Mouse (Mus musculus) heart, postnatal 0 days (tissue): ENCODE measurements around the gene Scn8a. TPM values are rescaled to one million over a fixed set of nuclear protein-coding genes. Genes with fewer than 3 reads are reported as not detected.

ENCODE experiments used
- ATAC-seq: fragments of 200-750 bp; cut with Nextera tagmentation; 2 replicates; pipeline ENCODE4 v1.8.0; 2017; ENCODE audit warnings: low read depth, moderate number of reproducible peaks, moderate library complexity; ENCODE audit not compliant: insufficient read depth
- DNase-seq: peaks from one replicate; pipeline ENCODE4 v3.0.0-alpha.2; 2016; ENCODE audit warnings: low spot score
- H3K27ac ChIP-seq: fragments of 300-500 bp; sonication (generic); 2 replicates; pipeline ENCODE4 v1.5.1; 2014; ENCODE audit warnings: low read depth, mild to moderate bottlenecking
- H3K27me3 ChIP-seq: fragments of 300-500 bp; sonication (generic); 2 replicates; pipeline ENCODE4 v1.6.1; 2014; ENCODE audit warnings: low read length, mixed read lengths; ENCODE audit not compliant: control insufficient read depth, insufficient read depth
- H3K36me3 ChIP-seq: fragments of 300-500 bp; sonication (generic); replicated peaks from 2 replicates; pipeline ENCODE4 v1.6.1; 2014; ENCODE audit warnings: low read length, mixed read lengths; ENCODE audit not compliant: control insufficient read depth, insufficient read depth
- H3K4me1 ChIP-seq: fragments of 300-500 bp; sonication (generic); 2 replicates; pipeline ENCODE4 v1.6.1; 2014; ENCODE audit warnings: antibody characterized with exemption; ENCODE audit not compliant: control insufficient read depth, insufficient read depth
- H3K4me2 ChIP-seq: fragments of 300-500 bp; sonication (generic); 2 replicates; pipeline ENCODE4 v1.6.1; 2014; ENCODE audit warnings: low read depth, mild to moderate bottlenecking, low read length, moderate library complexity
- H3K4me3 ChIP-seq: fragments of 300-500 bp; sonication (generic); 2 replicates; pipeline ENCODE4 v1.5.1; 2014; ENCODE audit warnings: low read depth, low read length
- H3K9ac ChIP-seq: fragments of 300-500 bp; sonication (generic); replicated peaks from 2 replicates; pipeline ENCODE4 v1.6.1; 2014; ENCODE audit warnings: low read depth, low read length, mixed read lengths
- H3K9me3 ChIP-seq: fragments of 300-500 bp; sonication (generic); replicated peaks from 2 replicates; pipeline ENCODE4 v1.6.1; 2016; ENCODE audit warnings: low read length; ENCODE audit not compliant: control insufficient read depth
- CTCF ChIP-seq: IDR thresholded peaks from 2 replicates; pipeline ENCODE4 v1.5.1; 2016; ENCODE audit warnings: antibody characterized with exemption, control low read depth, low read depth
- EP300 ChIP-seq: IDR thresholded peaks from 2 replicates; pipeline ENCODE4 v1.6.1; 2016; ENCODE audit warnings: antibody characterized with exemption, low read depth
- WGBS: fragments of 180-500 bp; shearing (Covaris S2); extraction: QIAGEN DNeasy Blood & Tissue Kit; methylation state at CpG from one replicate; pipeline ENCODE4 v1.1.7; 2014; 5-methylcytosine and 5-hydroxymethylcytosine counted together
- polyA plus RNA-seq: library from polyadenylated mRNA; unstranded; fragments of >200 nt; fragmentation: Nextera tagmentation; extraction: Ambion mirVana; gene quantifications from 2 replicates; pipeline ENCODE4 v1.2.1, GENCODE M21; 2015
- total RNA-seq: library from RNA; depleted of rRNA; stranded (reverse); fragments of >200 nt; gene quantifications from 2 replicates; pipeline ENCODE4 v1.2.3, GENCODE M21; 2014; ENCODE audit warnings: low replicate concordance

The Scn8a gene
- total and polyA plus RNA-seq, 2 experiments from 2014 or later: 0.16 TPM; not detected in 1

- no peak for TF ChIP-seq CTCF
- TF ChIP-seq EP300: no peak
- DNase-seq (no peak), ATAC-seq (no peak)
- Histone ChIP-seq H3K4me1 (no peaks in the 10 kb centered on the region), H3K4me3 (no peak overlapping the region), H3K27me3 (no peaks in the 10 kb centered on the region), H3K36me3 (no peaks in the 10 kb centered on the region), H3K4me2 (no peak overlapping the region), H3K9ac (no peak overlapping the region), H3K27ac (no peak overlapping the region), H3K9me3 (no peaks in the 10 kb centered on the region)
- 65% methylated on average over 24 of the region's 24 CpGs for WGBS
Observed at GRCm38 (mm10) chr15:100936176-100936575, 66.5 kb downstream of the Scn8a start.

DNA sequence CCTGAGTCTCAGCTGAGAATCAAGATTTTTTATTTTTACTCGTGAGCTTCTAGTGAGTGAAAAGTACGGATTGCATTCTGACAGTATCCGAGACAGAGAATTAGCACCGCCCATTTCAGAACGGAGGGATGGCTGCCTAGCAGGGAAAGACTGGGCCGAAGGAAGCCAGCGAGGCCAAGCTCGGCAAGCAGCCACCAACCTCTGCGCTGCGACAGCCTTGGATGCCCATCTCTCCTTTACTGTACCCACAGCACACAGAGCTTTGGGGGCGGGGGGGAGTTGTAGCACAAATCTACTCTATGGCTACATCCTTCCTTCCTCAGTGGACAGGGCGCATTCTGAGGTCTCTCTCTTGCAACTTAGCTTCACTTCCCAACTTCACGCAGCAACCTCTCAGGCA is 78.7 kb downstream of the Scn8a start:
- no peak overlapping the region for H3K4me2 ChIP-seq
- no peak overlapping the region for H3K9ac ChIP-seq
- no peak overlapping the region for H3K4me3 ChIP-seq
- H3K27ac ChIP-seq: no peak overlapping the region
- TF ChIP-seq CTCF (no peak), EP300 (no peak)
- 83% methylated on average over 13 of the region's 13 CpGs for WGBS
- no peaks in the 10 kb centered on the region for H3K27me3 ChIP-seq
- ATAC-seq (no peak), DNase-seq (no peak)
- no peaks in the 10 kb centered on the region for H3K4me1 ChIP-seq
- no peaks in the 10 kb centered on the region for H3K36me3 ChIP-seq
- no peaks in the 10 kb centered on the region for H3K9me3 ChIP-seq

DNA sequence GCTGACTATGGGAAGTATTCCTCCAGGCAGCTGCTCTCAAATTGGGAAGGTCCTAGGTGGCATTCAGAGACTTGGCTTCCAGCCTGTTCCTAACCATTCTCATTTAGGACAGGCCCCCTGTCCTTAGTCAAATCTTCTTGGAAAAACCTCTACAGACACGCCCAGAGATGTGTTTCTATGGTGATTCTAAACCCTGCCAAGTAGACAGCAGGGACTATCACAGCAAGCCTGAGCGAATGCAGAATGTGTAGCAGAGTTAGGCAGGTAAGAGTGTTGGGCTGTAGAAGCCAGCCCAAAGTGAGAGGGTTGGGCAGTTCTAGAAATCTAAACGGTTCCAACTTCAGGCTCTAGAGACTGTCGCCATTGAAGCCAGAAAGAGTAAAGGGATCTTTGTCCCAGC is 79.5 kb downstream of the Scn8a start:
- H3K36me3 ChIP-seq: no peaks in the 10 kb centered on the region
- ATAC-seq (no peak), DNase-seq (no peak)
- no peak overlapping the region for H3K4me3 ChIP-seq
- no peak overlapping the region for H3K9ac ChIP-seq
- whole genome bisulfite sequencing: 76% methylated on average over 4 of the region's 4 CpGs
- no peaks in the 10 kb centered on the region for H3K4me1 ChIP-seq
- H3K27me3 ChIP-seq: no peaks in the 10 kb centered on the region
- no peak for TF ChIP-seq CTCF
- TF ChIP-seq EP300: no peak
- no peaks in the 10 kb centered on the region for H3K9me3 ChIP-seq
- H3K4me2 ChIP-seq: no peak overlapping the region
- no peak overlapping the region for H3K27ac ChIP-seq

DNA sequence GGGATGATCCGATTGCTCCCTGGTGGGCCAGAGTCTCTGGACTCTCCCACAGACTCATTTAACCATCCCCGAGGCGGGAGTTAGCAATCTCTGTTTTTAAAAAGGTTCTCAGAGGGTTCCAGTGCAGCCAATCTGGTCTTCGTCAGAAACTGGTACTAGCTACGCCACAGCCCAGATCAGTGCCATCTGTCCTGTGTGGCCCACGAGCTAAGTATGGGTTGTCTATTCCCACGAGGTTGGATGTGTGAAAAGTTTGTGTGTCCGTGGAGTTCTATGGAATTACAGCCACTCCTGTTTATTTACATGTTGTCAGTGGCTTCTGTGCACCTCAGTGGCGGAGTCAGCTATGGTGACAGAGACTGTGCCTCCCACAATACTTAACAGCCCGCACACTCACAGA is 81.8 kb downstream of the Scn8a start:
- Histone ChIP-seq H3K4me1 (no peaks in the 10 kb centered on the region), H3K4me2 (no peak overlapping the region)
- 76% methylated on average over 10 of the region's 10 CpGs for WGBS

DNA sequence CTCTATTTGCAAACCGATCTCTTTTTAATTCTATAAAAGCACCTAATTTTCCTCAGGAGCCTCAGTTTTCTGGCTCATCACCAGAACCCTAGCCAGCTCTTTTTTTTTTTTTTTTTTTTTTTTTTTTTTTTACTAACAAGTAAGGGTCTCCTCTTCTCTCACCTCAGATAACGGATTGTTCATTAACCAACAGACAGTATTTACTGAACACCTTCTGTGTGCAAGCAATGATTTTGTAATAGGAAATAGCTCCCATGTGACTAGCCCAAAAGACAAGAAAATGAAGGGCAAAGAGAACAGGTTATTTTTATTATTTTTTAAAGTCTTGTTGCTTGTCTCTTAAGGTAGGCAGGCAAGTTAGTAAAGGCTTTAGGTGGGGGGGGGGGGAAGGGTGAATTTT is 82.6 kb downstream of the Scn8a start:
- no peak for DNase-seq
- Histone ChIP-seq H3K9ac (no peak overlapping the region), H3K4me3 (no peak overlapping the region), H3K9me3 (no peaks in the 10 kb centered on the region), H3K4me1 (no peaks in the 10 kb centered on the region), H3K4me2 (no peak overlapping the region), H3K27ac (no peak overlapping the region), H3K36me3 (no peaks in the 10 kb centered on the region), H3K27me3 (no peaks in the 10 kb centered on the region)
- TF ChIP-seq CTCF (no peak), EP300 (no peak)
- 81% methylated on average over 2 of the region's 2 CpGs for WGBS
- ATAC-seq: no peak

More for the DNA sequence above, 81.8 kb downstream of the Scn8a start:
- no peaks in the 10 kb centered on the region for H3K36me3 ChIP-seq
- H3K9me3 ChIP-seq: no peaks in the 10 kb centered on the region
- no peak overlapping the region for H3K27ac ChIP-seq
- ATAC-seq: no peak
- H3K4me3 ChIP-seq: no peak overlapping the region
- TF ChIP-seq CTCF (no peak), EP300 (no peak)
- no peaks in the 10 kb centered on the region for H3K27me3 ChIP-seq
- H3K9ac ChIP-seq: no peak overlapping the region
- no peak for DNase-seq

DNA sequence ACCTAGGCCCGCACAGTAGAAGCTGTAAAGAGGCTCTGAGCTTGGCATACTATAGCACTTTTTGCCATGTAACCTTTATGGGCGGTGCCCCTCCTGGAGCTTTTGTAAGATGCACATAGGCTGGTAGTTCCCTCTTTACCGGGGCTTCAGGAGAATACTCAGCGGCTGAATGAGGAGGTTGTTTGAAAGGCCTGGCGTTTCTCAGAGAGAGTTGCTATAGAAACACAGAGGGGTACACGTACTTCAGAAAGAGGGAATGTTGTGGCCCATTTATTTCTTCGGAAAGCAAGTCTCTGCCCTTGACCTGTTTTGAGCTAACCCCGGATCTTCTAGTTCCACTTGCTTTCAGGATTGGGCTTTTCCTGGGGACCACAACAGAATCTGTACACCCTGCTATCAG is 83.2 kb downstream of the Scn8a start:
- Histone ChIP-seq H3K9me3 (no peaks in the 10 kb centered on the region), H3K36me3 (no peaks in the 10 kb centered on the region), H3K4me2 (no peak overlapping the region), H3K27me3 (no peaks in the 10 kb centered on the region), H3K27ac (no peak overlapping the region), H3K4me1 (no peaks in the 10 kb centered on the region), H3K4me3 (no peak overlapping the region), H3K9ac (no peak overlapping the region)
- ATAC-seq (no peak), DNase-seq (no peak)
- TF ChIP-seq CTCF: no peak
- TF ChIP-seq EP300: no peak
- WGBS: 53% methylated on average over 8 of the region's 8 CpGs
